Mouse (Mus musculus): ENCODE data around the gene Dyrk1a. TPM values are rescaled to one million over a fixed set of nuclear protein-coding genes. Genes with fewer than 3 reads are reported as not detected.

The Dyrk1a gene
- 40.9 and 43.9 TPM in 2 replicates for polyA plus RNA-seq (2012; rRNA removed)

GRCm38 (mm10) chr16:94569229-94570176 is at the start of gene Dyrk1a:
Gene Dyrk1a (plus strand): TSS chr16:94570010.

GRCm38 (mm10) chr16:94526344-94527151 is 43.3 kb upstream of the Dyrk1a start, which contains the start of gene Vps26c:
Gene Vps26c (minus strand): TSS chr16:94526830.

Other genes with a start within 250 kb of the Dyrk1a start
- gene Ripply3, start 241.6 kb upstream of the Dyrk1a start, polyA plus RNA-seq (2012; rRNA removed), result 1.3 and 1.6 TPM in 2 replicates
- gene Ttc3, start 199.4 kb upstream of the Dyrk1a start, polyA plus RNA-seq (2012; rRNA removed), result 294 and 316 TPM in 2 replicates
- 96.1 and 104 TPM in 2 replicates for gene Pigp, start 198.2 kb upstream of the Dyrk1a start, polyA plus RNA-seq (2012; rRNA removed)
- 73.0 and 74.2 TPM in 2 replicates for gene Vps26c, start 43.2 kb upstream of the Dyrk1a start, polyA plus RNA-seq (2012; rRNA removed)

Measured in central nervous system, embryonic 14 days (tissue).